Mouse (Mus musculus): ENCODE data around the gene Nckap5.

DNA sequence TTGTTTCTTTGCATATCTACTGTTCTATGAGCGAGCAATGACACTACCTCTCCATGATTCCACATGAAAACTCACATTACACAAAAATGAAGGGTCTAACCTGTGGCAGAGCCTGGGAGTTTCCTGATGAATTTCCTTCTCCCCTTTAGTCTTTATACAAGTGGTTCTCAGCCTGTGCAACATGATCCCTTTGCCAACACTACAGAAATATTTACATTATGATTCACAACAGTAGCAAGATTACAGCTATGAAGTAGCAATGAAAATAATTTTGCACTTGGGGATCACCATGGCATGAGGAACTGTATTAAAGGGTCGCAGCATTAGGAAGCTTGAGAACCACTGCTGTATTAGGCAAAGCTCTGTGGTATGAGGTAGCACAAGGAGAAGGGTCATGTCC, 191.1 kb downstream of the Nckap5 start:
- TF ChIP-seq GATA1 (IDR thresholded peaks at IDR 0.05; ENCODE audit: borderline replicate concordance, low read length) (no peak), FLI1 (IDR thresholded peaks at IDR 0.05; ENCODE audit: low read length) (no peak)

Measured in megakaryocyte, embryonic 14.5 days (primary cell).